Mouse (Mus musculus) layer of hippocampus, adult 9-10 months (tissue): ENCODE data around the gene Actn3.
"Not testable (repeated sequence)": the region's sequence is repeated elsewhere in the genome, so short reads cannot be mapped to it uniquely, and the experiment has no call there.

ENCODE experiments used
- DNase-seq: peaks from one replicate; pipeline ENCODE4 v3.0.0; 2022; ENCODE audit warnings: low spot score

Gene Actn3

DNA sequence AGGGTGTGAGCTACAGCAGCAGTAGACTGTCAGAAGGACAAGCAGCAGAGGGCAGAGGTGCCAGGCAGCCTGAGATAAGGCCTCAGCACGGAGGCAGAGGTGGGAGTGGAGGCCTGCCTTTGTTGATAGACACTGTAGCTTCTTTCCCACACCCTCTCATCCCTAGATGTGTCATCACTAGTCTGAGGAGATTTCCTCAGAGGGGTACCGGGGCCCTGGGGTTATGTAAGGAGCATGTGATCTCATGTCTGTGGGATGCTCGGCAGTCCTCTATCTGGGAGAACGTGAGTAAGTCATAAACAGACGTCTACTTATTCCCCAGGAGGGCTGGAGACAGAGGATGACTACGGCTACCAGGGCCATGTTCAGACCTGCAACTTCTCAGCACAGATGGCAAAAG lies 18.6 kb downstream of the Actn3 start:
- no peak for DNase-seq

DNA sequence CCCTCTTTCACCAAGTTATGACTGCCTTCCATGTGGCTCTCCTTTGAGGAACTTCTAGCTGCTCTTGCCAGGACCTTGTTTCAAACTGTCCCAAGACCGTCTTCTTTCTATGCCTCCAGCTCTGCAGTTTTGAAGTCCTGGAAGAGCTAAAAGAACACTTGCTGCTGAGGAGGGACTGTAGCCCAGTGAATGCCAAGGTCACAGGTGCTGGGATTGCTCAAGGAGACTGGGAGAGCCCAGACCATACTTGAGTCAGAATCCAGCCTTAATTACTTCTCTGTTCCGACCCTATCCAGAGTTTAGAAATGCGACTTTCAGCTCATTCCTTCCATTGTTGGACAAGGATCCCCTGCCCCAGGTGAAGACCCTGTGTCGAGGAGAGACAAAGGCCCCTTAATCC lies 21.8 kb downstream of the Actn3 start:
- no peak for DNase-seq

DNA sequence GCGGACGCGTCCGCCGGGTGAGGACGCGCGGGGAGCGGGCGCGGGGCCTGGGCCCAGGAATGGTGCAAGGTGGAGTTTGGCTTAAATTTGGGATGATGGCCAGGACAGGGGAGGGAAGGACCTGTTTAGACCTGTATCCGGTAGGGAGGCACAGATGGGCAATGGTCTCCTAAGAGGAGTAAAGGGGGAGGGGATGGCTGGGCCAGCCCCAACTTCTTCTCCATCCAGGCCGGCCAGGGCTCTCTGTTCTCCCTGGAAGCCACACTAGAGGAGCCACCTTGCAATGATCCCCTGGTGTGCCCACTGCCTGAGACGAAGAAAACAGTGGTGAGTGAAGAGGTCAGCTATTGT lies 22.3 kb downstream of the Actn3 start:
- DNase-seq, result no peak

DNA sequence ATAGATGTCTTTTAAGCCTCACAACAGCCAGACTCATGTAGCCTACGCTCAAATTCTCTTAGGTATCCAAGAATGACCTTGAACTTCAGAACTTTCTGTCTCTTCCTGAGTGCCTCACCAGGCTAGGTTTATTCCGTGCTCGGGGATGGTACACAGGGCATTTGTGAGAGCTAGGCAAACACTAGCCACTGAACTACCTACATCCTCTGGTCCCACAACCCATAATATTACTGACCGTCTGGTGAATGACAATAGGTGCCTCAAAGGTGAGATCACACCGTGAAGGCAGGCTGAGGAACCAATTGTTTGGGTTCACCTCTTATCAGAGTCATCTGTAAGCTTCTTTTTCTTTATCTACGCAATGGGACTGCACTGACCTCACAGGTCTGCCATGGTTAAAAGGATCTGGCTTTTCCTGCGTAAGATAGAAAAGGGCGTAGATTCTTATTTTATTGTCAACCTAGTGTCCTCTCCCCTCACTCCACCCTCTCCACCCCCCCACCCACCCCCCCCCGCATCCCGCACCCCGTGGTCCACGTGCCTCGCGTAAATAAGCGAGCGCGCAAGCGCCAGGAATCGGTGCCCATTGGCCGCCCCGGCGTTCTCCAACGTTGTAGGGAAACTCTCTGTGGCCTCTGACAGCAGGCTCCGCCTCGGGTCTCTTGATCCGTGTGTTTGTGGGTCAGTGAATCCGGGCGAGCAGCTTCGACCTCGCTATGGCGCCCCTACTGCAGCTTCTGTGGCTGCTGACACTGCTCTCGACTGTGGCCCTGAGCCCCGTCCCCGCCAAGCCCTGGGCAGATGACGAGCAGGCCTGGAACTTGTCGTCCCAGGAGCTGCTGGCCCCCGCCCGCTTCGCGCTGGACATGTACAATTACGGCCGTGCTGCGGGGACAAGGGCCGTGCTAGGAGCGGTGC lies 22.9 kb downstream of the Actn3 start, which contains the start of gene Ctsf:
TSS of gene Ctsf (plus strand) at position 579 of the 918 bp plus-strand sequence.
- DNase-seq, result peak; percentile 71

DNA sequence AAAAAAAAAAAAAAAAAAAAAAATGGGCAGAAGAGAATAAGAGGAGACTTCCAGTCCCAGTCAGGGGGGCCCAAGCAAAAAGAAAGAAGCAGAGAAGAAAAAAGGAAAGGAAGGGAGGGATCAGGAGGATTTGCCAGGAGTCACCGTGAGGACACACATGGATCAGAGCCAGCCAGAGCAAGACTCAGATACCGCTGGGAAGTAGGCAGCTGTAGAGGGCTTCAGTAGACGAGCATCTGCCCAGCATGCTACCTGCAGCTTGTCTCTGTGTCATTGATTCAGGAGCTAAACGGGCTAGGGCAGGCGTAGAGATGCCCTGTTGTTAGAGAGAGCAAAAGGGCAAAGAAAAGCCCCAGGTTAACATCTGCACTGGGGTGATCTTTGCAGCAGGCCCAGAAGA lies 27.4 kb downstream of the Actn3 start:
- DNase-seq, result no peak

DNA sequence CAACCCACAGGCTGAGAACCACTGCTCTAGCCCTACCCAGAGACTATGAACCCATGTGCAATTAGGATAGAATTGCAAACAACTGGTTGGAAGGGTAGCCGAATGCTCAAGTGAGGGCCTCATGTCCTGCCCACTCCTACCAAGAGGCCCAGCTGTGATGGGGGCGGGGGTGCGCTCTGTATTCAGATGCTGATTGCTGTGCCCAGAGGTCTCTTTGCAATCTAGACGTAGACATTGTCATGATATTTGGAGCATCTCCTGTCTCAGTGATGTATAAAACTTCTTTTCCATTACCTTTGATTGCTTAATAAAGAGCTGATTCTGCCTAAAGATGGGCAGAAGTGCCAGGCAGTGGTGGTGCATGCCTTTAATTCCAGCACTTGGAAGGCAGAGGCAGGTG lies 27.9 kb downstream of the Actn3 start:
- no peak for DNase-seq

DNA sequence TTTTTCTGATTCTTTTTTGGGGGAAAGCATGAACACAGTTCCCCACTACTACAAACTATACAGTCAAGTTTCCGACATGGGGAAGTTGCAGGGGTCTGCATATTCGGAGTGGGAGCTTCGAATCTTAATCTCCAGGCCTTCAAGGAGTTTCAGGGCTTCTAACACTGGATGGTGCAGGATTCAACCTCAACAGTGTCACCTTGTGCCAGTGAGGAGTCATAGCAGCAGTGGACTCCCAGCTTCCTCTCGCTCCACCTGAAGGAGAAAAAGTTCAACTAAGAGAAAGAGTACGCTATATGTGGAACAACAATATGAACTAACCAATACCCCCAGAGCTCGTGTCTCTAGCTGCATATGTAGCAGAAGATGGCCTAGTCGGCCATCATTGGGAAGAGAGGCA lies 30.2 kb downstream of the Actn3 start:
- DNase-seq, result no peak

DNA sequence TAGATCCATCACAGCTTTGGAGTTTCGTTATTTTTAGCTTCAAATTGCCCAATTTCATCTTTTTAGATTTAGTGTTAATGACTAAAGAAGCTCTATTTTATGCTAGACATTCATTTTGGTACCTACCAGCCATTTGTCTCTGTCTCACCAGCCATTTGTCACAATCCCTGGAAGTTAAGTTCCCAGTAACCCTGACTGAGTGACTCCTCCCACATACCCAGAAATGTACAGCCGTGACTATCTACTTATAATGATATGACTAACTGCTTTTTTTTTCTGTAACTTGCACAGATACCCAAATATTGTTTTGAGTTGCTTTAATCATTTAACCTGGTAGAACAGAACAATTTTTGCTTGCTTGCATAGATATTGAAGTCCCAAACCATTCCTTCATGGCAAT lies 31.9 kb downstream of the Actn3 start:
- DNase-seq, result no peak

DNA sequence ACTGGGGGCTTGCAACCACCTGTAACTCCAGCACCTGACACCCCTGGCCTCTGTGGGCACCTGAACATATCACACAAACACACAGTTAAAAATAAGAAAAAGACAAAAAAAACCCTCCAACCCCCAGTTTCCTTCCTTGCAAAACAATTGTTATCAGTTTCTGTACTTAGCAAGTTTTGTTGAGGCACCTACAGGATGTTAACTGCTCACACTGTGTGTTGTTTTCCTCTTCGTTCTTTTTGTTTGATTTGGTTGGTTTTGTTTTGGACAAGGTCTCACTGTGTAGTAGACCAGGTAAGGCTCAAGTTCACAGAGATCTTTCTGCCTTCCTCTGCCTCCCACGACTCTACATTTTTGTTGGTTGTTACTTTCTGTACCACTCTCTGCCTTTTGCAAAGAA lies 35.1 kb downstream of the Actn3 start:
- no peak for DNase-seq

DNA sequence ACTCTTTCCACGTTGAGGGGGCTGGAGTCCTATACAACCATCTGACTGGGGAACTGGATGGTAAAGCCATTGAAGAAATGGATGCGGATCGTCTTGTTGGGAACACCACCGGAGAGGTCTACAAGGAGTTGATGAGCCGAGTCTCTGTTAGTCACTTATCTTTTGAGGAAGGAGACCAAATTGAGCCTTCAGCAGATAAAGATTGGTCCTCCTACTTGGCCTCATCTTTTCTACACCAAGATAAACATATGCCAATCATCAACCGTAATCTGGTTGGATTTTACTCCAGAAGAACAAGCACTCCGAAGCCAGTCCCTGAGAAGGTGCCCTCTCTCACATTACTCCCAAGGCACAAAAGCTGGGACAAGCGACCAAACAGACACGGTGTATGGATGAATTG lies 36.9 kb downstream of the Actn3 start:
- DNase-seq, result no peak

DNA sequence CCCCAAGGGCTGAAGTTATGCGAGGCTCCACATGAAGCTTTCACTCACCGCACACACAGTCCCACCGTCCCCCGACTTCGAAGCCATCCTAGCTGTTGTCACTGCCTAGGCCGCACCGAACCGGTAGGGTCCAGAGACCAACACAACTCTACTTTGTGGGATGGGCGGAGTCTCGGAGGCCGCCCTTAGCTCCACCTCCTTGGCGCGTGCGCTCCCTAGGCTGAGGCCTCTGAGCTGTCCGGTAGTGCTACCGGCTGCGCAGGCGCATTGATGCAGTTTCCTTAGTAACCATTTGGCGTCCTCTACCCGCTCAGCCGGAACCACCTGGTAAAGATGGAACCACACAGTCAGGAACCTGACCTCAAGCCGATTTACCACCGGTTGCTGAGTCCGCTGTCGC lies 38.6 kb downstream of the Actn3 start, which contains the start of the genes Ccs and Ccdc87:
TSS of gene Ccs (minus strand) at position 184 of the 400 bp plus-strand sequence.
TSS of gene Ccdc87 (plus strand) at position 218 of the 400 bp plus-strand sequence.
- peak; percentile 88 for DNase-seq

DNA sequence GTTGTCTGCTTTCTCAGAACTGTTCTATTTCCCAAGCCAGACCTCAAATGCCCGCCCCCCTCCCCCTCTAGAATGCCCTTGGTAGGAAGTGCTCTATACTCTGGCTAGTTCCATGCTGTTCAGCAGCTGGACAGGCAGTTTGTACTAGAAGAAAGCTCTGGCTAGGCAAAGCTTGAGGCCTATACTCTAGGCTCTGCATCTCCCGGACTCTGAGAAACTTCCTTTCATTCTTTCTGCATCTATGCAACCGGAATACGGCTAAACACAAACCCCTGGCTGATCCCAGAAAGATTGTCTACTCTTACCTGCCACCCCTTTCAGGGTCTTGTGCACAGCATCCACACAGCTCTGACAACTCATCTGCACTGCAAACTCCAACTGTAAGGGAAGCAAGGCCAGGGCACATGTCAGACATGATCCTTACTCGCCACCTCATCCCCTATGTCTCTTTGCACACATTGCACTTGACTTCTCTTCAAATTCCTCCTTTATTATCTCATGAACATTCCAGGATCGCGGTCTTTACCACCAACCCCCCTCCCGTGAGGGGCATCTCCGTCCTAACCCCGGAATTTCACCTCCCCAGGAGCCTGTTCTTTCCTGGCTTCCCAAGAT lies 39.1 kb downstream of the Actn3 start:
- DNase-seq, result no peak

DNA sequence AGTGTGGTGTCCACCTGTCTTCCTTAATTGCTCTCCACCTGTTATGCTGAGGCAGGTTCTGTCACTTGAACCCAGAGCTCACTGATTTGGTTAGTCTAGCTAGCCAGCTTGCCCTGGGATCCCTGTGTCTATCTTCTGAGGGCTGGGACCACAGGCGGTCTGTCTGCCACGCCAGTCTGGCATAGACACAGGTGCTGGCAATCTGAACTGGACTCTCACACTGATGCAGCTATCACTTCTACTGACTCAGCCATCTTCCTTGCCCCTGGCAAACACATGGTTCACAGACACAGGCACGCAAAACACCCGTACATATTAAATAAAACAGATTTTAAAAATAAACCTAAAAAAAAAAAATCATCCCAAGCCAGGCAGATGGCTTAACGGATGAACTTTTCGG lies 40.7 kb downstream of the Actn3 start:
- no peak for DNase-seq

DNA sequence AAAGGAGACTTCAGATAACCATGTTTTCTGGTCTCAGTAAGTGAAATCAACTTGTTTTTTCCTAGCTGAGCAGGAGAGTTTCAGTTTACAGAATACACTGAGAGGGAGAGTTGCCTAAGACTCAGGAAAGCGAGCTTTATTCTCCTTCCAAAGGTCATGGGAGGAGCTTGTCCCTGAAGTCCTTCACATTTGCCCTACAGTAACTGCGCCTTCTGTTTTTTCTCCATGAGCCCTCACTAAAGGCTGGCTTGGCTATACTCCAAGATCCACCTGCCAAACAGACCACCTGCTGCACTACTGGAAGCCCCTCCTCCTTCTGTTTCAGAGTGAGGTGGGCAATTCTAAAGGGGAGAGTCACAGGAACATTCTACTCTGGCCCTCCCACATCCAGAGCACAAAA lies 41.6 kb downstream of the Actn3 start:
- DNase-seq, result no peak

DNA sequence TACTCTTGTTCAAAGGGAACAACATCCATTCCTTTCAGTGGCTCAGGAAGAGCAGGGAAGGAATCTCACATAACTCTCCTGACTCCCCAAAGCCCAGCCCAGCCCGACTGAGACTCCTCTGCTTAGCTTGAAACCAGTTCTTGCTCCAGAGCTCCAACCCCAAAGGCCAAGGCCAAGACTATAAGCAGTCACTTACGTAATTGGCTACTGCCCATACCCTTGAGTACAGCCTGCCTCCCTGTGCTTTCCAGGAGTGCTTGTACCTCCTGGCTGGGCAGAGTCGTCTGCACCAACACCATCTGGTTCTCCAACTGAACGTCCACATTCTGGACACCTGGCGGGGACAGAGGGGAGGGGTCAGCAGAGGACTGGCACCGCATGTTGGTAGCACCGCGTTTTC lies 43.7 kb downstream of the Actn3 start:
- DNase-seq, result no peak

DNA sequence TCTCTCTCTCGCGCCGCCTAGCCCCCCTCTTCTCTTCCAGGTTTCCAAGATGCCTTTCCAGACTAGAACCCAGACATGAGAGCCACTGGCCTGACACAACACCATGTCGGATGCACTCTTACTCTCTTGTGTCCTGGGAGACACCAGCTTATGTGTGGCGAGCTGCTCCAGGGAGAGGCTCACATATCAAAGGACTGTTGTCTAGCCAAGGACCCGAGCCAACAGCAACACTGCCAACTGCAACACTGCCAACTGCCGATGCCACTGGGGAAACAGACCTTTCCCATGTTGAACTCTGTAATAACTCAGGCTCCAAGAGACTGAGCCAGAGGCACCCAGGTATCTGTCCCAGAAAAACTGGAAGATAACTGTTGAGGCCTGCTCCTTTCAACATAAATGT lies 48.6 kb downstream of the Actn3 start:
- no peak for DNase-seq

DNA sequence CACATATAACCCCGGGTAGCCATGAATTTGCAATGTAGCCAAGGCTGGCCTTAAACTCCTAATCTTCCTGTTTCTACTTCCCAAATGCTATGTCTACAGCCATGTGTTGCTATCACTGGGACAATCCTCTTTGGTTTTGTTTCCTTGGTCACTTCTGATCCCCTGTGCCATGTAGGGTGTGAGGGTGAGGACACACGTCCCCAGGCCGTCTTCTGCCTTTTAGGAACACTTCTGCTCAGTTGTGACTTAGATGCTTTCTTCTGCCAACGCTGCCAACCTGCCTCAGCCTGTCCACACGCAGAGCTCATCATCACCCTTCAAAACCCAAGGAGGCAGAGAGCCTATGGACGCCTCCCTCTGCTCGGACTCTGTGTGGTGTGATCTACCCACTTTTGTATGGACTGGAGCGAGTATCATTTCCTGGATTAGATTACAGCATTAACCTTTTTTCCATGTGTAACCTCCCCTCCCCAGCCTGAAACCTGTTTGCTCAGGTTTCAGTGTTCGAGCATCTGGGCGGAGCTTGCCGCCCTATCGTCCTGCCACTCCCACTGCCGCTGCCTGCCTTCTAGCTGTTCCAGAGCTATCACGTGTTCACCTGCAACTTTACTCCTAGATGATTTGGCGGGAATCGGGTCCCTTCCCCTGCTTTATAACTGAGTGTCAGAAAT lies 49.1 kb downstream of the Actn3 start:
- DNase-seq, result no peak

DNA sequence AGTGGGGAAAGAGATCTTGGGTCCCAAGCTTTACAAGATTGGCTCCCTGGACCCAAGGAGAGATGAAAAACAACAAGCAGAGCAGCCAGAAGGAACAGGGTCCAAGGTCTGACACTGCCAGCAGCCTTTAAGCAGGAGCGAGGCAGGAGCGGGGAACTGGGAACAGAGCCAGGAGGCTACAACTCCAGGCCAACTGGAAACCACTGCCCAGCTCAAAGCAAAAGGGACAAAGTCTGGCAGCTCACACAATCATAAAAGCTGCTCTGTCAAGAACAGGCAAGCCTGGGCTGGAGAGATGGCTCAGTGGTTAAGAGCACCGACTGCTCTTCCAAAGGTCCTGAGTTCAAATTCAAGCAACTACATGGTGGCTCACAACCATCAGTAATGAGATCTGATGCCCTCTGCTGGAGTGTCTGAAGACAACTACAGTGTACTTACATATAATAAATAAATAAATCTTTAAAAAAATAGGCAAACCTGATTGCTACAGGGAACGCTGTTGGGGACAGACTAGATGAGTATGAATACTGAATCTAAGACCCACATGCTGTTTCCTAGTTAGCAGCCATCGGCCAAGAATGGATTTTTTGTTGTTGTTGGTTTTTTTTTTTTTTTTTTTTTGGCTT lies 56.9 kb downstream of the Actn3 start:
- DNase-seq, result no peak

DNA sequence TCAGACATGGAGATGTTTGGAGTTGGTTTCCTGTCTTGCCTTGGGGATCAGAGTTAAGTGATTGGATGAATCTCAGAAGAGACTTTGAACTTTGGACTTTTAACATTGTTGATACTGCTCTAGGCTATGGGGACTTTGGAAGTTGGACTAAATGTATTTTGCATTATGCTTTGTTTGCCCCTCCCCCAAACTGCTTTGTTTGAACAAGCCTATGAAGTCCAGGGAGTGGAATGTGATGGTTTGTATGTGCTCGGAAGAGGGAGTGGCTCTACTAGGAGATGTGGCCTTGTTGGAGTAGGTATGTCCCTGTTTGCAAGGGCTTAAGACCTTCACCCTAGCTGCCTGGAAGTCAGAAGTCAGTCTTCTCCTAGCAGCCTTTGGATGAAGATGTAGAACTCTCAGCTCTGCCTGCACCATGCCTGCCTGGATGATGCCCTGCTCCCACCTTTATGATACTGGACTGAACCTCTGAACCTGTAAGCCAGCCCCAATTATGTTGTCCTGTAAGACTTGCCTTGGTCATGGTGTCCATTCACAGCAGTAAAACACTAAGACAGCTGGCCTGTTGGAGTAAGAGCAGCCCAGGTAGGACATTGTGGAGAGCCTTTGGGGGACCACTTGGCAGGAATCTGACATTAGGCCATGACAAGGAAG lies 60.4 kb downstream of the Actn3 start:
- no peak for DNase-seq

DNA sequence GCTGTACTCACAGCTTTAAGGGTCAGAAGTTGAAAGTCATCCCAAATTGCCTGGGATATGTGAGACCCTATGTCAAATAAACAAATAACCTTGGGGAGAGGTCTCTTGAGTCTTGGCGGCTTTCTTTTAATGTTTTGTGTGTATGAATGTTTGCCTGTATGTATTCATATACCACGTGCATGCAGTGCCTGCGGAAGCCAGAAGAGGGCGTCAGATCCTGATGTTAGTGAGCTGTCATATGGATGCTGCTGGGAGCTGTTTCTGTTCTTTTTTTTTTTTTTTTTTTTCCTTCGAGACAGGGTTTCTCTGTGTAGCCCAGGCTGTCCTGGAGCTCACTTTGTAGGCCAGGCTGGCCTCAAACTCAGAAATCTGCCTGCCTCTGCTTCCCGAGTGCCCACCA lies 64.7 kb downstream of the Actn3 start:
- DNase-seq, result no peak

DNA sequence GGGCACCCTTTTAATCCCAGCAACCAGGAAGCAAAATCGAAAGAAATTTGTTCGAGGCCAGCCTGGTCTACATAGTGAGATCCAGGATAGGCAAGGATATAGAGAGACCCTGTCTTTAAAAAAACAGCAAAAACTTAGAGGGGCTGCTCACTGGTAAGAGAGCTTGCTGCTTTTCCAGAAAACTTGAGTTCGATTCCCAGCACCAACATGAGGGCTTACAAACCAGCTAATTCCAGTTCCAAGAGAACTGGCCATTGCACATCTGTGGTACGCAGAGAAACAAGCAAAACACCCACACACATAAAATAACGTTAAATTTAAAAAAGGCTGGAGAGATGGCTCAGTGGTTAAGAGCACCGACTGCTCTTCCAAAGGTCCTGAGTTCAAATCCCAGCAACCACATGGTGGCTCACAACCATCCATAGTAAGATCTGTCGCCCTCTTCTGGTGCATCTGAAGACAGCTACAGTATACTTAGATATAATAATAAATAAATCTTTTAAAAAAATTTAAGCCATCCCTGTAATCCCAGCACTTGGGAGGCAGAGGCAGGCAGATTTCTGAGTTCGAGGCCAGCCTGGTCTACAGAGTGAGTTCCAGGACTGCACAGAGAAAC lies 65.3 kb downstream of the Actn3 start:
- DNase-seq, result not testable (repeated sequence)

DNA sequence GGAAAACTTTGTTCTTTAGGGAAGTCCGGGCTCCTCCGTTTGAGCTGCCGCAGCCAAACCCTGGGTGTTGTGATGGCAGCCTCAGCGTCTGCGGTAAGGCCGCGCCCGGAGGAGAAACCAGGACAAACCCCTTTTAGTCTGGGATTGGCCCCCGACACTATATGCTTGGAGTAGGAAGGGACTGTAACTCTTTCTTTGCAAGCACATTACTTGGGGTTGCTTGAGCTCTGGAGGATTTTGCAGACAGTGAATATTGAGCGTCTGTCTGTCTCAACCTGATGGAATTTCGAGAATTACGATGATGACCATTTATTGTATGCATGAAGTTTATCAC lies 65.8 kb downstream of the Actn3 start:
- no peak for DNase-seq
